Mouse (Mus musculus) megakaryocyte, embryonic 14.5 days (primary cell): Measurements from ENCODE around the gene Snx14.

Experiments
- FLI1 ChIP-seq: IDR thresholded peaks from 2 replicates; pipeline ENCODE4 v1.6.1; 2012; ENCODE audit warnings: low read length, inconsistent platforms, mixed read lengths
- GATA1 ChIP-seq: IDR thresholded peaks from 3 replicates; pipeline ENCODE4 v1.6.1; 2012; ENCODE audit warnings: mixed read lengths, low read length, inconsistent platforms, borderline replicate concordance

- no peak for TF ChIP-seq GATA1
- no peak for TF ChIP-seq FLI1
Observed at GRCm38 (mm10) chr9:88352741-88353140, 86.0 kb downstream of the Snx14 start.
